Mouse (Mus musculus) cerebellum, adult 11-12 months (tissue): ENCODE results near the gene Cpm.
"Not testable (repeated sequence)": the region's sequence is repeated elsewhere in the genome, so short reads cannot be mapped to it uniquely, and the experiment has no call there.

ENCODE experiments used
- DNase-seq: peaks from one replicate; pipeline ENCODE4 v3.0.0; 2022

Gene Cpm

GRCm38 (mm10) chr10:117594291-117594850, 34.9 kb upstream of the Cpm start:
- no peak for DNase-seq

GRCm38 (mm10) chr10:117594913-117595312, 34.4 kb upstream of the Cpm start:
- DNase-seq = no peak

GRCm38 (mm10) chr10:117595442-117596164, 33.7 kb upstream of the Cpm start:
- DNase-seq = no peak

- DNase-seq = no peak
Observed at GRCm38 (mm10) chr10:117596165-117596735, 33.0 kb upstream of the Cpm start.

GRCm38 (mm10) chr10:117596771-117597324, 32.5 kb upstream of the Cpm start:
- DNase-seq = no peak

- DNase-seq = not testable (repeated sequence)
Observed at GRCm38 (mm10) chr10:117597371-117598265, 31.7 kb upstream of the Cpm start.

- DNase-seq = no peak
Observed at GRCm38 (mm10) chr10:117598266-117598950, 30.9 kb upstream of the Cpm start.

GRCm38 (mm10) chr10:117598951-117599572, 30.2 kb upstream of the Cpm start:
- not testable (repeated sequence) for DNase-seq

- DNase-seq = no peak
Observed at GRCm38 (mm10) chr10:117601146-117602035, 27.9 kb upstream of the Cpm start.

GRCm38 (mm10) chr10:117602325-117603129, 26.8 kb upstream of the Cpm start:
- DNase-seq = no peak

GRCm38 (mm10) chr10:117603130-117603833, 26.0 kb upstream of the Cpm start:
- no peak for DNase-seq

- DNase-seq = no peak
Observed at GRCm38 (mm10) chr10:117603834-117604623, 25.3 kb upstream of the Cpm start.

GRCm38 (mm10) chr10:117604624-117605282, 24.5 kb upstream of the Cpm start:
- DNase-seq = no peak

GRCm38 (mm10) chr10:117605283-117606243, 23.7 kb upstream of the Cpm start:
- DNase-seq = no peak

GRCm38 (mm10) chr10:117606423-117606822, 22.9 kb upstream of the Cpm start:
- DNase-seq = no peak

- no peak for DNase-seq
Observed at GRCm38 (mm10) chr10:117607051-117607803, 22.1 kb upstream of the Cpm start.
